Mouse (Mus musculus): ENCODE measurements around the gene Plch2.

DNA sequence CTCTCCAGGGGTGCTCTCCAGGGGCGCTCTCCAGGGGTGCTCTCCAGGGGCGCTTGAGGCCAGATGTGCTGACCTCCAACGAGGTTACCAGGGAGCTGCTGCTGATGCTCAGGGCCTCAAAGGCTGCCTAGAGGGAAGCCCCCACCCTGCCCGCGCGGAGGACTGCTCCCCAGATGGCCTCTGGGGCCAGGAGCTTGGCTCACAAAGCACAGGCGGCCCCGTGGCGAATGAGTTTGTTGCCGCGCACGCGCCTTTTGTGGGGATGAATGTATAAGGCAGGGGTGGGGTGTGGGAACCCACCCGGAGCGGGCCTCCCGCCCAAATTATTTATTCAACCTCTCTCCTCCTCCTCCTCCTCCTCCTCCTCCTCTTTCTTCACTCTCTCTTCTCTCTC, 107.0 kb downstream of the Plch2 start:
- TF ChIP-seq CTCF (IDR thresholded peaks at IDR 0.05; ENCODE audit: borderline replicate concordance, insufficient read depth, low read length) (no peak), POLR2A (IDR thresholded peaks at IDR 0.05; ENCODE audit: low read depth, low read length) (no peak)

Data from embryonic fibroblast, embryonic 13.5 days (primary cell).